Mouse (Mus musculus): ENCODE measurements at regions not wholly inside any gene's neighbourhood (a gene's known extent, or its start where the extent isn't known, plus 50 kb on each side); places are given as distances from the start of the nearest gene placed in this dataset.
"Not testable (repeated sequence)": the region's sequence is repeated elsewhere in the genome, so short reads cannot be mapped to it uniquely, and the experiment has no call there.

DNA sequence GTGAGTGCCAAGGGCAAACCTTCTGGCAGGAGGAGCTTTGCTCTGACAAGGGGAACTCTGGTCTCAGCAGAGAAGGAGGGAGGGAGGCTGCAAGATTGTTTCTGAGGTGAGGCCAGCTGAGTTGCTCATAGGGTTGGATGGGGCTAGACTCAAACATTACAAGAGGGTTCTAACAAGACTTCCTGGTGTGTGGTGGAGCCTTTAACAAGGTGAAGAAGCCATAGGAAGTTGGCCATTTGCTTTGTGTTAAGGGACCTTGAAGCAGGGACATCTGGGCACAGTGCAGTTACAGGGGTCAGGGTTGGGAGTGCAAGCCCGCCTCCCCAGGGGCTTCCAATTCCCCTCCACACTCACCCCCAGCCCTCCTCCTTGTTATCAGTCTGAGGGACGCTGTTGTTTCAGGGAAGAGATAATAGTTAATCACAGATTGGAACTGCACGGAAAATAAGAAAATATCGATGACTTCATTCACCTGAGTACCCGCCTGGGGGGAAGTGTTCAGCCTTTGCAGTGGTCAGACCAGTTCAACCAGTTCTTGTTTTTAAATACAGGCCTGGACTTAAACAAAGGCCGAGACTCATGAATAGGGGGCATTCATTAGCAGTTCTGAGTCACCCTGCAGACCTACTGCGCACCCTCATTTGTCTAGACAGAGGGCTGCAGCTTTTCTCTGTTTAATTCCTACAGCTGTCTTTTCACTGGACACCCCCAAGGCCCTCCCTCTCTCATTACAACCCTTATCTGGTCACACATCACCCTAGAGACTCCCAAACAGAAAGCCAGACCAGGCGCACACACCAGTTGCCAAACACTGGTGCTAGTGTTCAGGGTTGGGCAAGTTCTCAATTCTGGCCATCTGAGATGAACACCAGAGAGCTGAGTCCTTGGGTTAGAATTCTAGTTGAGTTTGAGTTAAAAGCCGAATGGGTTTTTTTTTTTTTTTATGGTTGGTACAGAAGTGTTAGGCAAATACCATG, 139.5 kb downstream of the Bcl2l11 start:
- DNase-seq (ENCODE audit: inconsistent age in 2 of 2, low spot score in 1 of 2), result no peak

DNA sequence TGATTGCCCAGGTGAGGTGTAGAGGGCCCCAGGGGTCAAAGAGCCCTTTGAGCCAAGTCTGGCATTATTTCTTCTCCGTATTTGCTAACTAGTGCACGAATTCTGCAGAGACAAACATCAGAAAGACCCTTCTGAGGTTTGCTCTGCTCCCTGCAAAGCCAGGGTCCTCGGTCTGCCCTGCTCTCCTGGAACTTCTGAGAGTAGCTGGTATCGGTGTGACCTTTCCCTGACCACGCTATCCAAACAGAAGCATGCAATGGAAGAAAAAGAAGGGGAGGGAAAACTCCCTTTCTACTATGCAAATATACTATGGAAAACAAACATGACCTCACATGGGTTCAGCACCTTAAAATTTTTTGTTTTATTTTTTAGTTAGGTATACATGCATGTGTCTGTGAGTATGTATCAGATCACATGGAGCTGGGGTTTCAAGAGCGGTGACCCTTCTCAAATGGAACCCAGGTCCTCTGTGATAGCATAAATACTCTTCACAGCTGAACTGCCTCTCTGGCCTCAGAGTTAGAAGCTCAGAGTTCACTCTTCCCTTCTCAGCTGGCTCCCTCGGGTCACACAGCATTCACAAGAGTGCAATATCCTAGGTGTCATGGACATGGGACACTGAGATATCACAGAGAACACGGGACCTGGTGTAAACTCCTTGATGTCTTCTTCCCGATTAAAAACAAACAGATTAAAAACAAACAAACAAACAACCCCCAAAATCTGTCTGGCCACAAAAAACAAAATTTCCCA, 144.7 kb downstream of the Bcl2l11 start:
- no peak for DNase-seq (ENCODE audit: inconsistent age in 2 of 2, low spot score in 1 of 2)

DNA sequence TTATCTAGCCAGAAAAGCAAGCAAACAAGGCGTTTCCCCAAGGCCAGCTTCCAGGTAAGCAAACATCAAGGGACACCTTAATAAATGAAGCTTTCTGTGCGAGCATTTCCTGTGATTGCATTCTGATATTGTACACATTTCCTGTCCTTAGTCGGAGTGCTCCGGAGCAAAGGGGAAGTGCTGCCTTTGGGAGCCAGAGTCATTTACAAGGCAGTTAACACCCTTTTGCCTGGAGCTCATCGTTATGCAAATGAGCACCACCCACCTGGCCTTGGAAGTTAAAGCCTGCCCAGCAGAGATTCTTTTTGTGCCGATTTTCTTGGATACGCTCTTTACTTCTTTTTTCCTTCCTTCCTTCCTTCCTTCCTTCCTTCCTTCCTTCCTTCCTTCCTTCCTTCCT, 147.0 kb downstream of the Bcl2l11 start:
- DNase-seq (ENCODE audit: inconsistent age in 2 of 2, low spot score in 1 of 2), result no peak

DNA sequence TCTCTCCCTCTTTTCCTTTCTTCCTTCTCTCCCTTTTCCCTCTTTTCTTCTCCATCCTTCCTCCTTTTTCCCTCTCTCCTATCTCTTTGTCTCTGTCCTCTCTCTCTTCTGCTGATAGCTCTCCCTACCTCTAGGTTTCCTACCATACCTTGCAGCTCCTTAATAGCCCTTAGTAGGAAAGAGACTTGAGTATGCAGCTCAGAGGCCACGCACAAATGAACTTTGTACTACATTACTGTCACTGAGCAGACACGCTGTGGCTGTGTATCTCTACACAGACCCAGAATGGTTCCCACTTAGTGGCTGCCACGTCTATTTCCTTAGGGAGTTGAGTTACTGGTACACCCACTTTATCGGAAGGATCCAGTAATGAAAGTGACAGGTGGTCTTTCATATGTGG, 147.5 kb downstream of the Bcl2l11 start:
- no peak for DNase-seq (ENCODE audit: inconsistent age in 2 of 2, low spot score in 1 of 2)

DNA sequence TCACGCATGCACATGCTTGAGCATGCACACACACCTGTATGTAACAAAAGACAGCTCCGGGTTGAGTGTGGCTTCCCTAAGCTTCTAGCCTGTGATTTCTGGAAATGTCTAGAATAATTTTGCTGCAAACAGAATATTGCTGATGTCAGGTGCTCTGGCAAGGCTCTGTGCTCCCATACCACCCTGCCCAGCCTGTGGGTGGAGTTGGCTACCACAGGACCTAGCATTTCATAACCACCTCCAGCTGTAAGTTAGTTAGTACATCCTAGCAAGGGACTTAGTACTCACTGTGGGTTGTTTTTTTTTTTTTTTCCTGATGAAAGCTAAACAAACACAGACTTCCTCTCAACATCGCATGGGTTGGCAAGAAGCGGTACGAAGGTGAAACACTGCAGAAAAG, 150.5 kb downstream of the Bcl2l11 start:
- DNase-seq (ENCODE audit: inconsistent age in 2 of 2, low spot score in 1 of 2), result no peak

DNA sequence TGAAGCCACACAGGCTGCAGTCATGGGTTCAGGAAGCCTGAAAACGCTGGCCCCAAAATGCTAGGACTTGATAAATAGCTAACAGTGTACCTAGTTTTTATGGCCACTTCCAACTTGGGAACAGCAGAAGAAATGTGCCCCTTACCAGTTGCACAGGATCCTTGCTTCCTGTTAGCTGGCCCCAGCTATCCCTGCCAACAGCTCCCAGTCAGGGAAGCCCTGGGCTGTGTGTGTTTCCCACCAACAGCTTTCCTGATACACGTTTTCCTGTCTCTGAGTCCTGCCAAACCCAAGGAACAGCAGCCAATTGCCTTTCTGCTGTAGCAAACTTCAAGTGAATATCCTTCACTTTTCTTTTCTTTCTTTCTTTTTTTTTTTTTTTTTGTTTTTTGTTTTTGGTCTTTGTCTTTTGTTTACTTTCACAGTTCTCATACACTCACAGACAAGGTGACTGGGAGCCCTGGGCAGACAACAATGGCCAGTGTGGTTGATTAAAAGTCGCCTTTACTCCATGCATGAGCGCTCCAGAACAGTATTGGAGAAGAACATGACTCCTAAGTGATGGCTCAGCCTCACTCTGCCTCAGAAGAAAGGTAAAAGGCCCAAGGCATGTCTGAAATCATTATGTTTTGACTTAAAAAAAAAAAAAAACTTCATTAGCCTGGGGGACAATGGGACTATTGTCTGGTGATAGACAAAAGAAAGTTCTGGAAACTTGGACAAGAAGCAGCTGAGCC, 151.7 kb downstream of the Bcl2l11 start:
- DNase-seq (ENCODE audit: inconsistent age in 2 of 2, low spot score in 1 of 2), result no peak

DNA sequence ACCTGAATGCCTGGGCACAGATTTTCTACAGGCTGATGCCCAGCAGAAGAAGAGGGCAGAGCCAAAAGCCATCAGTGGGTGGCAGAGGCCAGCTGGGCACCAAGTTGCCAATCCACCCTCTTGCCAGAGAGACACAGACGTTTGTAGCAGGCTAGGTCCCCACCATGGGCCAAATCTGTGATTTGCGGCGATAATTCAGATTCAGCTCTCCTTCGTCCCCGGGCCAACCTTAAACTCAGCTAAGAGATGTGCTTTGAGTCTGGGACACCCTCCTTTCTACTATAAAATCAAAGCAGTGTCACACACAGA, 152.2 kb downstream of the Bcl2l11 start:
- DNase-seq (ENCODE audit: inconsistent age in 2 of 2, low spot score in 1 of 2), result no peak

DNA sequence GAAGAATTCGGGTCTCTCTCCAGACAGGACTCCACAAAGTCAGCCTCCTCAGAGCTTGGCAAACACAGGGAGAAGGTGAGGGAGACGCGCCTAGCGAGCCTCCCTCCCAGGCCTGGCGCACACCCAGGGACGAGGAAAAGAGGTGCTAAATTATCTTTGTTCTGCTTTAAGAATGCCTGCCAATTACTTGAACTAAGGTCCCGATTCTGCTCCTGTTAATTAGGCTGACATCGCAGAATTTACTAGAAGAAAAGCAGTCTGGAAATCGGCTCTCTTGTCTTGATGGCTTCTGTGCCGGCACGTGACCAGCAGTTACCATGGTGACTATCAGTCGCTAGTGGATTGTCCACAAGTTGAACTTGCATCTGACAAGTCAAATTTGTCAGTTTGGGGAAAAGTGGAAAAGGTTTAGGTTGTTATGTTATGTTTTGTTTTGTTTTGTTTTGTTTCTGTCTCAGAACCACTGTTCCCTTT, 152.8 kb downstream of the Bcl2l11 start:
- DNase-seq (ENCODE audit: inconsistent age in 2 of 2, low spot score in 1 of 2), result peak; percentile 57 to 83

DNA sequence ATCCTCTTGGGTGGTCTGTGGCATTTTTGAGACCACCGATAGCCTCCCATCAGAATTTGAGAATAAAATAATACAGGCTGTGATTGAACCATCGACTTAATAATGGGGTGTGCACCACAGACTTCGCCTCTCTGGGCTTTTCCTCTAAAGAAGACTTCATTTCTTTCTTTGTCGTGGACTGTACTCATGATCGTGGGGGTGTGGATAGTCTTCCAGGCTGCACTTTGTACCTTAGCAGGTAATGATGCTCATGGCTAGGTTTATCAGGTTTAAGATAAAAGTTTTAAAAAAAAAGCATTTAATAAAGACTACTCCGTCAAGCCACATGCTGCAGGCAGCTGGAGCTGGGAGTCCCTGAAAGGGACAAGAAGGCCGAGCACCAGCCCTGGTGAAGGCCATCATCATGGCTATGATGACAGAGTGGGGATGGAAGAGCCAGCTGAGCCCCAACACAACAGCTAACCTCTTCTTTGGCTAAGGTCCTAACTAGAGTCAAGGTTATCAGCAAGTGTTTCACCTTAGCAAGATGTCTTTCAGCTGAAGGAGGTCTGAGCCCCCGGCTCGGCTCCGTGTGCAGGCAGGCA, 153.4 kb downstream of the Bcl2l11 start:
- peak; percentile 57 to 70 for DNase-seq (ENCODE audit: inconsistent age in 2 of 2, low spot score in 1 of 2)

DNA sequence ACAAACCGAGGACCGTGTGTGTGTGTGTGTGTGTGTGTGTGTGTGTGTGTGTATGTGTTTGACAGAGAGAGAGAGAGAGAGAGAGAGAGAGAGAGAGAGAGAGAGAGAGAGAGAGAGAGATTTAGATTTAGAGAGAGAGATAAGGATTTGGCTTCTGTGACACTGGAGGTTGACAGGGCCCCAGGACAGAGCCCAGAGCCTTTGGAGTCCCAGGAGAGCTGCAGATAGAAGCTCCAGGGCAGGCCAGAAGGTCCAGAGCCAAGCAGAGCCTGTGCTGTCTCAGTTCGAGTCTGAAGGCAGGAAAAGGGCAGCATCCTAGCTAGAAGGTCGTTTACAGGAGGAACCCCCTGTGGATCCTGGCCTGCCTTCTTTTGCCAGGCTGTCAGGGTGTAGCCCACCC, 156.8 kb downstream of the Bcl2l11 start:
- no peak for DNase-seq (ENCODE audit: inconsistent age in 2 of 2, low spot score in 1 of 2)

DNA sequence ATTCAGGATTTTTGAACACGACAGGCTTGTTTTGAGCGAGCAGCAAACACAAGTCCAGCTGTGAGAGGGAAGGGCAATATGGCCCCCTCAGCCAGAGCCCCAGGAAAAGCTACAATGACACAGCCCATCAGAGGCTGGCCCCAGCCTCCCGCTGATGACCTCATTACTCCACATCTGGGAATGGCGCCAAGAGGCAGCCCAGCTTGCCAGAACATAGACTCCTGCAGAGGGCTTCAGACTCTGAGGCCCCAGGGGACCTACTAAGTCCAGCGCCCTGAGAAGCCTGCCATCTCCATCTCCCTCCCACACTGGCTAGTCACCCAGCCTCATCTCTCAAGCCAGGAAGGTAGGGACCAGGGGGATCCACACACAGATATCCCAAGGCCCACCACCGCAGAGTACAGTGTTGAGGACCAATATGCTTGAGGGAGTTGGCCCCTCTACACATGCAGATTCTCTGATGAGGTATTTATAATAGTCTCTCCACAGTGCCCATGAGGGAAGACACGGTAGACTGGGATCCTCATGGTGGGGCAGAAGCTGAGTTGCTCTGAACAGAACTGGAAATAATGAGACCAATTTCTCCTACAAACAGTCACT, 159.1 kb downstream of the Bcl2l11 start:
- DNase-seq (ENCODE audit: inconsistent age in 2 of 2, low spot score in 1 of 2), result peak; percentile 92 to 96

DNA sequence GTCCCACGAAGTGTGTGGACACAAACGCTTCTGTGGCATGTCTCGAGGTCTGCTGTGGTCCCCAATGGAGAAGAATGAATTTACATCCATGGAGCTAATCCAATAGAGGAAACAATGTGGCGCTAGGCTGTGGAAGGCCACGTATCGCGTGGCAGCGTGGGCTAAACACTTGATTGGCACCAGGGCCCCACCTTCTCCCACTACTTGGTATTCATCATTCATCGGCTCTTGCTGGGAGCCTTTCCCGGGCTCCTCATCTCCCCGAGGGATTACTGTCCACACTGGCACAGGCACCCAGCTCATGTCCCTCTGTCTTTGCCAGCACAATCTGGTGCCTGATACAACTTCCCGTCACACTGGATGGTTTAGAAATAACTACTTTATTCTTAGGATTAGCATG, 159.6 kb downstream of the Bcl2l11 start:
- no peak for DNase-seq (ENCODE audit: inconsistent age in 2 of 2, low spot score in 1 of 2)

DNA sequence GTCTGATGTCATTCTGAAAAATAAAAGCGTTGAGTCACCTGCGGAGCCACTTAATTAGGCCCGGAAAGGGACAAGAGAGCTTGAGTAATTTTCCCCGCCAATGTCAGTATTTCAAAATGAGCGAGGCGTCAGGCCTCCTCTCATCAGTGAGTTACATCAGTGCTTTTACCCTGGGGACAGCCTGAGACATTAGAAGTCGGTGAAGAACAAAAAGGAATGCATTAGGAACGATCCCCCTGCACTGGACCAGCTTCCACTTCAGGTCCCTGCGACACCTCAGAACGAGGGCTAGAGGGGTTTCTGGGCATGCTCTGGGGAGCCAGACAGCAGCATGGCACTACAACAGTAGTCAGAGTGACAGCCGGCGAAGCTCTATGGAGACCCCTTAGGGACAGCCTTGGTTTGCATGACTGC, 162.3 kb downstream of the Bcl2l11 start:
- peak in 1 of 2 experiments; percentile 48 for DNase-seq (ENCODE audit: inconsistent age in 2 of 2, low spot score in 1 of 2)

DNA sequence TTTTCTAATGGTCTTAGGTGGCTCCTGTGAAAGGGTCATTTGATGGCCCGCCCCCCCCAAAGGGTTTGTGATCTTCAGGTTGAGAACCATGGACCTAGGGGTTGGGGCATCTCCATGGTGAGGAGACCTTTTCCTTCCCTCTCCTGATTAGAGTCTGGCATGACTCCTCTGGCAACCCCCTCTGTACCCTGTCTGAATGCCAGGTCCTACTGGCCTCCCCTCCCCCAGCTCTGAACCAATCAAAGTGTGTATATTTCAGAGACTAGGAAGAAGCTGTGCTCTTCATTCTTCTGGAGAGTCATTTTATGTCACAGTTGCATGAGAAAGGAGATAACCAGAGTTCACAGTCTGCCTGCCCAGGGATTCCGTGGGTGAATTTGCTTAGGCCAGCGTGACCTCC, 164.8 kb downstream of the Bcl2l11 start:
- no peak for DNase-seq (ENCODE audit: inconsistent age in 2 of 2, low spot score in 1 of 2)

DNA sequence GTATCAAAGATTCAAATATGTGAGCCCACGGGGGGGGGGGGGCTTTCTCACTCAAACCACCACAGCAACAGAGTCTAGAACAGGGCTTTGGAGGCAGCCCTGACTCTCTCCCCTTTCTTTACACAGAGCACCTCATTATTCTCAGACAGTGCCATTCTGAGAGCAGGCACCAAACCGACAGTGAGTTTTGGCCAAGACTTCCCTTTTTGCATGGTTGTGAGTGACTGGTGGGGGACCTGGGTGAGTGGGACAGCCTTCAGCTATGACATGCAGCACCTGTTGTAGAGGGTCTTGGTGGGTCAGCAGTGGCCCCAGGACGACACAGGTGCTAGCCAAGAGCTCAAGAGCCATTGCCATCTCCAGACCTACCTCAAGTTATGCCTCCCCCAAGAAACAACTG, 168.8 kb downstream of the Bcl2l11 start:
- DNase-seq (ENCODE audit: inconsistent age in 2 of 2, low spot score in 1 of 2), result no peak

DNA sequence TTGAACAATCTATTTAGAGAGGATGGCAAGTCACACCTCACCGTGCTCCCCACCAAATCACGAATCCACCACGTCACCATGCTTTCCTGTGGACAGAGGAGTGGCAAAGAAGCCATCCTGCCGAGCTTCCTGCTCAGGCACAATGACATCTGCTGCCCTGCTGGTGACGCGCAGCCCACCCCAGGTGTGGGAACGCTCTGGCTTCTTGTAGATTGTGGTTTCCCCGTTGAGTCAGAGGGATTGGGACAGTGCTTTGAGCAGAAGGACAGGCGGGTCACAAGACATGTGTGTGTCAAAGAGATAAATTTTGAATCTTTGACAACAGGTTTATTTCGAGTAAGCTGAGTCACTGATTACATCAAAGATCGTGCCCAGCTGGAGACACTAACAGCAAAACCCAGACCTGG, 169.2 kb downstream of the Bcl2l11 start:
- DNase-seq (ENCODE audit: inconsistent age in 2 of 2, low spot score in 1 of 2), result peak; percentile 33 to 49

DNA sequence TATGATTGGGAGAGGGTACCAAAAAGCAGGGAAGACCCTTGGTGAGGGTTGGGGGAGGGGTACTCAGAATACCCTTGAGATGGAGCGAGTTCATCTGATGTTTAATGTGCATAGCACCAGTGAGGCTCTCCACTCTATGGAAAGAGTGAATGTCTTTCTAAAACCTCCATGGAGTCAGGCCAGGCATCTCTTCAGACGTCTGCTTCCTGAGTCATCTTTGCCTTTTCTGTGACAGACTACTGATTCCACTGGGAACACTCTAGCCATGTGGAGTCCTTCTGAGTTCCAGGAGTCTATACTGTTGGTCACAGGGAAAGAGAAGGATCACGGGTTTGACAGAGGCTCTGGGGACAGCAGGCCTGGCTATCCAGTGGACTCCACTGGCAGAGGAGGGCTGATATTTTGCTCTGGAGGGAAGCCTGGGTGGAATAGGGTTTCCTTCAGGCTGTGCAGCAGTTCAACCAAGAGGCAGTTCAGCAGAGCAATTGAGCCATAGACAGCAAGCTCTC, 169.9 kb downstream of the Bcl2l11 start:
- no peak for DNase-seq (ENCODE audit: inconsistent age in 2 of 2, low spot score in 1 of 2)

DNA sequence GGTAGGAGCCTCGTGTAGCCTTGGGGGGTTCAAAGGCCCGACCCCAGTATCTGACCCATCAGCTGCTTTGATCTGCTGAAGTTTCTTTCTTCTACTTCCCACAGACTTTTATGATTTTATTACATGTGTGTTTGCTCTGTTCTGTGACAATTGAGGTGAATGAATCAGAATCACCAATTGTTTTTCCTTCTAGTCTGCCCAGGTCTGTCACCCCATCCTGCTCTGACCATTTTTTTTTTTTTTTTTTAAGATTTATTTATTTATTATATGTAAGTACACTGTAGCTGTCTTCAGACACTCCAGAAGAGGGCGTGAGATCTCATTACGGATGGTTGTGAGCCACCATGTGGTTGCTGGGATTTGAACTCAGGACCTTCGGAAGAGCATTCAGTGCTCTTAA, 170.6 kb downstream of the Bcl2l11 start:
- not testable (repeated sequence) for DNase-seq (ENCODE audit: inconsistent age in 2 of 2, low spot score in 1 of 2)

DNA sequence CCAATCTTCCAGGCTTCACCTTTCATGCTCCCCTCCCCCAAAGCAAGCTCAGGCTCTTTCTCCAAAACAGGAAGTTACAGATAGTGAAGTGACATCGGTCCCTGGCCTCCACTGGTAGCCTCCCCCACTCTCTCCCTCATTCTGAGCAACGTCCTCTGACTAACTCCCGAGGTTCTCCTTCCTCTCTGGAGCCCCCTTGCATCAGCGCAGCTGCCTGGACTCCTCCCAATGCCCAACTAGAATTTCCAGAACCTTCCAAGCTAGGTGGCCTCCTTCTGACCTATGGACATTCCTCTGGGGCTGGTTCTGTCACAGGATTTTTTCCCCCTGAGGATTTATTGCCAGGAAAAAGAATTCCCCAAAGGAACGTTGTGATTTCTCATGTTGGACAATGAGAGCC, 171.1 kb downstream of the Bcl2l11 start:
- no peak for DNase-seq (ENCODE audit: inconsistent age in 2 of 2, low spot score in 1 of 2)

DNA sequence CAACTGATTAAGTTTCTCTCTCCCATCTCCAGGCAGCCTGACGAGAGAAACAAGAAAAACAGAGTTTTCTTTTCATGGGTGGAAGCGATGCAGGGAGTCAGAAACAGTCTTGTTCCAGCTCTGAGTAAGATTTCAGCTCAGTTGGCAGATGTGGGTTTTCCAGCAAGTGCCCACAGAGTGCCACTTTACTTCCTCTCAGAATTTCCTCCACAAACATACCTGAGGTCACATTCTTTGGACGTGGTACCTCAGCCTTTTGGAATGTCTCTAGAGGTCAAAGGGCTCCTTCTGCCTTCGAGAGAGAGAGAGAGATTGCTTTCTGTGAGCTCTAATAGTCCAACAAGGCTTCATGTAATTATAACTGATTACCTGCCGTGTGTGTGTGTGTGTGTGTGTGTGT, 172.0 kb downstream of the Bcl2l11 start:
- DNase-seq (ENCODE audit: inconsistent age in 2 of 2, low spot score in 1 of 2), result no peak

DNA sequence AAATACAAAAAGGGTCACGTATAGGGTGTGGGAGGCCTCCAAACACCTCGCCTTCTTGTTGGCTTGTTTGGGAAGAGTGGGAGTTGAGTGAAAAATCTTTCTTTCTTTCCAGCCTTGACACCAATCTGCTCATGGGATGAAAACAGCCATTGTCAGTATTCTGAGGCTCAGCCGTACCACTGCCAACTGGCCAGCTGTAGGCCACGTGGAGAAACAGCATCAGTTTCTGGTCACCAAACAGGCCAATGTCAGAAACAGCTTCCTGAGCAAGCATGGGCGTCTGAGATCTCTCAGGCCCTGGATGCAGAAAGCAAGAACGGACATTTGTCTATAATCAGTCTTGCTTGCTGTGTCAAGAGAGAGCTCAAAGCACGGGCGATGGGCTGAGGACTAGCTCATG, 173.2 kb downstream of the Bcl2l11 start:
- no peak for DNase-seq (ENCODE audit: inconsistent age in 2 of 2, low spot score in 1 of 2)
